Mouse (Mus musculus) spleen, adult 2 months (tissue): ENCODE measurements around the gene Dhrs3. TPM values are rescaled to one million over a fixed set of nuclear protein-coding genes. Genes with fewer than 3 reads are reported as not detected.

ENCODE experiments used
- DNase-seq, 2 experiments: peaks; one replicate each; pipeline versions ENCODE4 v3.0.0 to v3.0.0-alpha.2; 2012 to 2021; ENCODE audit warnings: low spot score in 2 of 2, low read depth in 1 of 2
- H3K27ac ChIP-seq: fragments of 200-500 bp; 2 replicates; pipeline ENCODE4 v1.5.1; 2012; ENCODE audit warnings: low read length, inconsistent platforms; ENCODE audit not compliant: insufficient read depth
- H3K27me3 ChIP-seq: fragments of 200-500 bp; 2 replicates; pipeline ENCODE4 v1.6.1; 2012; ENCODE audit warnings: mild to moderate bottlenecking, moderate library complexity, low read length, inconsistent platforms; ENCODE audit not compliant: control insufficient read depth, insufficient read depth
- H3K36me3 ChIP-seq: fragments of 200-500 bp; 2 replicates; pipeline ENCODE4 v1.6.1; 2012; ENCODE audit warnings: mild to moderate bottlenecking, low read length, inconsistent platforms; ENCODE audit not compliant: control insufficient read depth, insufficient read depth
- H3K4me1 ChIP-seq: fragments of 200-500 bp; 2 replicates; pipeline ENCODE4 v1.6.1; 2011; ENCODE audit warnings: inconsistent platforms; ENCODE audit not compliant: control insufficient read depth, insufficient read depth, insufficient read length
- H3K4me3 ChIP-seq: fragments of 200-500 bp; 2 replicates; pipeline ENCODE4 v1.5.1; 2011; ENCODE audit warnings: mild to moderate bottlenecking, inconsistent platforms; ENCODE audit not compliant: insufficient read depth, insufficient read length; ENCODE audit errors: extremely low read depth
- CTCF ChIP-seq: fragments of 200-500 bp; IDR thresholded peaks from 2 replicates; pipeline ENCODE4 v1.5.1; 2011; ENCODE audit warnings: mild to moderate bottlenecking, inconsistent platforms; ENCODE audit not compliant: insufficient read depth, insufficient read length, insufficient replicate concordance; ENCODE audit errors: extremely low read depth
- POLR2A ChIP-seq: fragments of 200-500 bp; IDR thresholded peaks from 2 replicates; pipeline ENCODE4 v1.6.1; 2011; ENCODE audit warnings: low read depth, low read length, inconsistent platforms
- WGBS: fragments of 180-500 bp; shearing (Covaris S2); methylation state at CpG from one replicate; pipeline ENCODE4 v1.1.7; 2018; 5-methylcytosine and 5-hydroxymethylcytosine counted together
- polyA plus RNA-seq: library from polyadenylated mRNA; depleted of rRNA; stranded (reverse); fragments of >200 nt; gene quantifications from 2 replicates; pipeline ENCODE4 v1.2.3, GENCODE M21; 2012

Gene Dhrs3
- polyA plus RNA-seq, 1 experiment, result 33.9 TPM

DNA sequence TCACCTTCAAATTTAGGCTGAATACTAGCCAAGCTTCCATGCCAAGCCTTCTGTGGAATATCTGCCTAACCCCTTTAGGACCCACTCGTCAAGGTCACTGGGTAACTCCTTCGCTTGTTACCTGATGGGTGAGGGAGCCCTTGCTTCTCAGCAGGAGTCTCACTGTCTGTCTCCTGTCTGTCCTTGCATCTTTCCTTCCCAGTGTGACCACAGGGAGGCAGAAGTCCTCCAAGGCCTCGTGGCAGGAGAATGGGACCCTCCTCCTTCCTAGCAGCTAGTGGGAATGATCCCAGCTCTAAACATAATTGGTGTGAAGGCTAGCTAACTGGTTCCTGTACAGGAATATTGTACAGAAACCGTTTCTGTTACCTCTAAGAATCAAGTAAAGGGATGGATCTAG lies 24.5 kb downstream of the Dhrs3 start:
- 87% methylated on average over 4 of the region's 4 CpGs for WGBS
- H3K4me1 ChIP-seq, result no peaks in the 10 kb centered on the region
- peaks cover 2% of the 10 kb centered on the region for H3K36me3 ChIP-seq
- TF ChIP-seq POLR2A, result no peak
- no peak for TF ChIP-seq CTCF
- no peaks in the 10 kb centered on the region for H3K27me3 ChIP-seq
- DNase-seq, result no peak
- no peak overlapping the region for H3K27ac ChIP-seq
- H3K4me3 ChIP-seq, result no peak overlapping the region

GRCm38 (mm10) chr4:144918501-144918900 lies 25.9 kb downstream of the Dhrs3 start:
- no peak overlapping the region for H3K4me3 ChIP-seq
- H3K27ac ChIP-seq, result no peak overlapping the region
- WGBS, result 96% methylated on average over 10 of the region's 10 CpGs
- no peaks in the 10 kb centered on the region for H3K4me1 ChIP-seq
- H3K36me3 ChIP-seq, result peaks cover 2% of the 10 kb centered on the region
- no peaks in the 10 kb centered on the region for H3K27me3 ChIP-seq
- DNase-seq, result no peak
- TF ChIP-seq POLR2A (no peak), CTCF (no peak)

- TF ChIP-seq POLR2A (no peak), CTCF (no peak)
- H3K4me3 ChIP-seq, result no peak overlapping the region
These were observed 36.2 kb downstream of the Dhrs3 start for GRCm38 (mm10) chr4:144928693-144929436.

DNA sequence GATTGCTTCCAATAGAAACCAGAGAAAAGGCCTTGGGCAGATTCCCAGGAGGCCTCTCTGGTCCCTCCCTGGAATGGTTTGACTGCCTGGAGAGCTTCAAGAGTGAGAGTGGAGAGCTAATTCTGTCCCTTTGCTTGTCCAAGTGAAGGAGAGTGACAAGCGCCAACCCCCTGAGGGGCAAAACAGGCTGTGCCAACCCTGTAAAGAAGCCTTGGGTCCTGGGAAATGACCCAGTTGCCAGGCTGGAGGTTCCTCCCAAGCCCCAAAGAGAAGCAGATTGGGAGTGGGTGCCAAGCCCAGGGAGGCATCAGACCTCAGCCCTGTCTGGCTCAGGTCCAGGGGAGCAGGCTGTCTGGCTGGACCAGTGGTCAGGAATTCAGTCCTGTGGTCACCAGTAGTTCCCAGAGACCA lies 37.2 kb downstream of the Dhrs3 start:
- Histone ChIP-seq H3K27me3 (no peaks in the 10 kb centered on the region), H3K4me3 (no peak overlapping the region), H3K27ac (peak overlapping the region; percentile 52), H3K36me3 (no peaks in the 10 kb centered on the region), H3K4me1 (no peaks in the 10 kb centered on the region)
- TF ChIP-seq POLR2A (no peak), CTCF (no peak)
- DNase-seq, result no peak
- 86% methylated on average over 1 of the region's 1 CpGs for WGBS

More at GRCm38 (mm10) chr4:144928693-144929436, 36.2 kb downstream of the Dhrs3 start:
- no peak for DNase-seq
- H3K36me3 ChIP-seq, result no peaks in the 10 kb centered on the region
- no peaks in the 10 kb centered on the region for H3K4me1 ChIP-seq
- H3K27ac ChIP-seq, result no peak overlapping the region
- no peaks in the 10 kb centered on the region for H3K27me3 ChIP-seq
- WGBS, result 89% methylated on average over 5 of the region's 5 CpGs

GRCm38 (mm10) chr4:144930366-144930765 lies 37.7 kb downstream of the Dhrs3 start:
- DNase-seq, result no peak
- Histone ChIP-seq H3K4me3 (no peak overlapping the region), H3K36me3 (no peaks in the 10 kb centered on the region), H3K27me3 (no peaks in the 10 kb centered on the region), H3K4me1 (no peaks in the 10 kb centered on the region), H3K27ac (no peak overlapping the region)
- WGBS, result 47% methylated on average over 10 of the region's 10 CpGs
- TF ChIP-seq CTCF, result no peak
- no peak for TF ChIP-seq POLR2A

DNA sequence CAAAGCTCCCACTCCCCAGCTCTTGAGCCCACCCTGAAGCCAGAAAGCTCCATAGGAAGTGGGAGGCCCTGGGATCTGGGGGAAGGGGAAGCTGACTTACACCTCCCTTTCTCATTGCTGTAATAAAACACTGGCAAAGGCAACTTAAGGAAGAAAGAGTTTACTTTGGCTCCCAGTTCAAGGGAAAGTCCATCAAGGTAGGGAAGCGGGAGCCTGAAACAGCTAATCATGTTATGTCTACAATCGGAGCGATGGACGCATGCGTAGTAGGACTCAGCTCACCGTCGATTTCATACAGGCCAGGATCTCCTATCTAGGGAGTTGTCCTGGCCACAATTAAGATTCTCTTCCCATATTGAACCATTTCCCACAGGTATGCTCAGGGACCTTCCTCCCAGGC lies 38.5 kb downstream of the Dhrs3 start:
- Histone ChIP-seq H3K4me1 (no peaks in the 10 kb centered on the region), H3K4me3 (no peak overlapping the region), H3K36me3 (no peaks in the 10 kb centered on the region), H3K27ac (no peak overlapping the region), H3K27me3 (no peaks in the 10 kb centered on the region)
- no peak for DNase-seq
- no peak for TF ChIP-seq POLR2A
- WGBS, result 95% methylated on average over 7 of the region's 7 CpGs

GRCm38 (mm10) chr4:144934501-144934900 lies 41.9 kb downstream of the Dhrs3 start:
- Histone ChIP-seq H3K4me1 (no peaks in the 10 kb centered on the region), H3K36me3 (no peaks in the 10 kb centered on the region), H3K27me3 (no peaks in the 10 kb centered on the region), H3K4me3 (no peak overlapping the region), H3K27ac (no peak overlapping the region)
- no peak for TF ChIP-seq POLR2A
- no peak for TF ChIP-seq CTCF
- WGBS, result 82% methylated on average over 1 of the region's 1 CpGs
- DNase-seq, result no peak
